Mouse (Mus musculus): ENCODE results near the gene Hmgcs1. TPM values are rescaled to one million over a fixed set of nuclear protein-coding genes. Genes with fewer than 3 reads are reported as not detected.
A peak's percentile ranks its signal among the peaks of the same experiment; 100 is the strongest.

Gene Hmgcs1
- polyA plus RNA-seq, 1 experiment from 2014 or later: 119 TPM

GRCm38 (mm10) chr13:119753859-119754634 is 63.9 kb downstream of the Hmgcs1 start:
- H3K4me2 ChIP-seq: no peak overlapping the region
- H3K27ac ChIP-seq (ENCODE audit: low read depth, low read length): no peak overlapping the region
- 71% methylated on average over 9 of the region's 9 CpGs for WGBS
- H3K9me3 ChIP-seq (ENCODE audit: control insufficient read depth, low read length): no peaks in the 10 kb centered on the region
- no peak overlapping the region for H3K9ac ChIP-seq (ENCODE audit: low read depth, low read length)
- H3K4me3 ChIP-seq (ENCODE audit: low read depth, low read length): no peak overlapping the region
- no peaks in the 10 kb centered on the region for H3K36me3 ChIP-seq (ENCODE audit: control insufficient read depth, insufficient read depth, low read length)
- peaks cover 4% of the 10 kb centered on the region; the same call in 1 of the 2 replicates for H3K27me3 ChIP-seq (replicated peaks; ENCODE audit: control insufficient read depth, insufficient read depth, low read length)
- H3K4me1 ChIP-seq (replicated peaks; ENCODE audit: control insufficient read depth, insufficient read depth, low read length): no peaks in the 10 kb centered on the region; the same call in none of the 2 replicates
- ATAC-seq (replicated peaks; ENCODE audit: low FRiP score): no peak
- no peak for DNase-seq (ENCODE audit: low spot score)

- no peak overlapping the region for H3K27ac ChIP-seq (ENCODE audit: low read depth, low read length)
- WGBS: 29% methylated on average over 3 of the region's 3 CpGs
- peaks cover 4% of the 10 kb centered on the region; the same call in 1 of the 2 replicates for H3K27me3 ChIP-seq (replicated peaks; ENCODE audit: control insufficient read depth, insufficient read depth, low read length)
- no peaks in the 10 kb centered on the region for H3K36me3 ChIP-seq (ENCODE audit: control insufficient read depth, insufficient read depth, low read length)
- no peaks in the 10 kb centered on the region for H3K9me3 ChIP-seq (ENCODE audit: control insufficient read depth, low read length)
- H3K9ac ChIP-seq (ENCODE audit: low read depth, low read length): no peak overlapping the region
- no peaks in the 10 kb centered on the region; the same call in none of the 2 replicates for H3K4me1 ChIP-seq (replicated peaks; ENCODE audit: control insufficient read depth, insufficient read depth, low read length)
- no peak overlapping the region for H3K4me3 ChIP-seq (ENCODE audit: low read depth, low read length)
- ATAC-seq (replicated peaks; ENCODE audit: low FRiP score) (no peak), DNase-seq (ENCODE audit: low spot score) (no peak)
- peak overlapping the region; percentile 90 for H3K4me2 ChIP-seq
These were observed 64.4 kb downstream of the Hmgcs1 start for GRCm38 (mm10) chr13:119754635-119755020.

GRCm38 (mm10) chr13:119755141-119755547 is 65.0 kb downstream of the Hmgcs1 start:
- no peaks in the 10 kb centered on the region for H3K36me3 ChIP-seq (ENCODE audit: control insufficient read depth, insufficient read depth, low read length)
- peak overlapping the region; percentile 90 for H3K4me2 ChIP-seq
- ATAC-seq (replicated peaks; ENCODE audit: low FRiP score) (peak; percentile 66), DNase-seq (ENCODE audit: low spot score) (no peak)
- H3K27ac ChIP-seq (ENCODE audit: low read depth, low read length): no peak overlapping the region
- H3K4me3 ChIP-seq (ENCODE audit: low read depth, low read length): peak overlapping the region; percentile 55
- no peaks in the 10 kb centered on the region for H3K9me3 ChIP-seq (ENCODE audit: control insufficient read depth, low read length)
- H3K9ac ChIP-seq (ENCODE audit: low read depth, low read length): peak overlapping the region; percentile 47; the same call in 1 of the 2 replicates
- H3K4me1 ChIP-seq (replicated peaks; ENCODE audit: control insufficient read depth, insufficient read depth, low read length): no peaks in the 10 kb centered on the region; the same call in none of the 2 replicates
- WGBS: 4% methylated on average over 16 of the region's 16 CpGs
- peaks cover 4% of the 10 kb centered on the region; the same call in 1 of the 2 replicates for H3K27me3 ChIP-seq (replicated peaks; ENCODE audit: control insufficient read depth, insufficient read depth, low read length)

- peaks cover 4% of the 10 kb centered on the region; the same call in 1 of the 2 replicates for H3K27me3 ChIP-seq (replicated peaks; ENCODE audit: control insufficient read depth, insufficient read depth, low read length)
- peak; percentile 64 for DNase-seq (ENCODE audit: low spot score)
- H3K27ac ChIP-seq (ENCODE audit: low read depth, low read length): no peak within 1 kb of the TSS
- H3K36me3 ChIP-seq (ENCODE audit: control insufficient read depth, insufficient read depth, low read length): no peaks in the 10 kb centered on the region
- H3K4me1 ChIP-seq (replicated peaks; ENCODE audit: control insufficient read depth, insufficient read depth, low read length): no peaks in the 10 kb centered on the region; the same call in none of the 2 replicates
- peak within 1 kb of the TSS; percentile 55 for H3K4me3 ChIP-seq (ENCODE audit: low read depth, low read length)
- no peaks in the 10 kb centered on the region for H3K9me3 ChIP-seq (ENCODE audit: control insufficient read depth, low read length)
- peak within 1 kb of the TSS; percentile 47; the same call in 1 of the 2 replicates for H3K9ac ChIP-seq (ENCODE audit: low read depth, low read length)
- peak; percentile 87 for ATAC-seq (replicated peaks; ENCODE audit: low FRiP score)
- 5% methylated on average over 43 of the region's 43 CpGs for WGBS
- H3K4me2 ChIP-seq: peak within 1 kb of the TSS; percentile 90
These were observed 65.7 kb downstream of the Hmgcs1 start, which contains the start of gene Nim1k for GRCm38 (mm10) chr13:119755681-119756471. Nim1k (minus strand) TSS chr13:119755882.

- no peaks in the 10 kb centered on the region for H3K9me3 ChIP-seq (ENCODE audit: control insufficient read depth, low read length)
- no peak overlapping the region for H3K27ac ChIP-seq (ENCODE audit: low read depth, low read length)
- 33% methylated on average over 5 of the region's 5 CpGs for WGBS
- no peak overlapping the region for H3K4me3 ChIP-seq (ENCODE audit: low read depth, low read length)
- no peak overlapping the region for H3K9ac ChIP-seq (ENCODE audit: low read depth, low read length)
- no peak for ATAC-seq (replicated peaks; ENCODE audit: low FRiP score)
- no peaks in the 10 kb centered on the region for H3K36me3 ChIP-seq (ENCODE audit: control insufficient read depth, insufficient read depth, low read length)
- H3K4me1 ChIP-seq (replicated peaks; ENCODE audit: control insufficient read depth, insufficient read depth, low read length): no peaks in the 10 kb centered on the region; the same call in none of the 2 replicates
- H3K4me2 ChIP-seq: no peak overlapping the region
- DNase-seq (ENCODE audit: low spot score): no peak
- H3K27me3 ChIP-seq (replicated peaks; ENCODE audit: control insufficient read depth, insufficient read depth, low read length): peaks cover 4% of the 10 kb centered on the region; the same call in 1 of the 2 replicates
These were observed 66.7 kb downstream of the Hmgcs1 start for GRCm38 (mm10) chr13:119756831-119757230.

Other genes with a start within 250 kb of the Hmgcs1 start
- 40.3 and 40.5 TPM in 2 replicates for gene 4833420G17Rik, start 227.6 kb upstream of the Hmgcs1 start, polyA plus RNA-seq (2014; fragmentation: Nextera tagmentation; extraction: Ambion mirVana)
- 0.90 and 1.0 TPM in 2 replicates for gene Tmem267, start 202.3 kb upstream of the Hmgcs1 start, polyA plus RNA-seq (2014; fragmentation: Nextera tagmentation; extraction: Ambion mirVana)
- gene 3110070M22Rik, start 202.0 kb upstream of the Hmgcs1 start, polyA plus RNA-seq (2014; fragmentation: Nextera tagmentation; extraction: Ambion mirVana): 0.48 and 0.56 TPM in 2 replicates
- gene Ccl28, start 66.6 kb upstream of the Hmgcs1 start, polyA plus RNA-seq (2014; fragmentation: Nextera tagmentation; extraction: Ambion mirVana): 0.05 TPM in 1 of 2 replicates, not detected in the other
- 0.19 and 0.36 TPM in 2 replicates for gene Nim1k, start 65.5 kb downstream of the Hmgcs1 start, polyA plus RNA-seq (2014; fragmentation: Nextera tagmentation; extraction: Ambion mirVana)
- 40.0 and 45.1 TPM in 2 replicates for gene Zfp131, start 100.5 kb downstream of the Hmgcs1 start, polyA plus RNA-seq (2014; fragmentation: Nextera tagmentation; extraction: Ambion mirVana)
- not detected in 2 replicates for gene AF067063, start 139.8 kb downstream of the Hmgcs1 start, polyA plus RNA-seq (2014; fragmentation: Nextera tagmentation; extraction: Ambion mirVana)
- gene D13Ertd608e, start 145.6 kb downstream of the Hmgcs1 start, polyA plus RNA-seq (2014; fragmentation: Nextera tagmentation; extraction: Ambion mirVana): not detected in 2 replicates
- not detected in 2 replicates for gene Tcstv1, start 204.4 kb downstream of the Hmgcs1 start, polyA plus RNA-seq (2014; fragmentation: Nextera tagmentation; extraction: Ambion mirVana)
- gene Gm21761, start 238.9 kb downstream of the Hmgcs1 start, polyA plus RNA-seq (2014; fragmentation: Nextera tagmentation; extraction: Ambion mirVana): not detected in 2 replicates